Mouse (Mus musculus): ENCODE data around the gene Mical2.

The Mical2 gene

GRCm38 (mm10) chr7:112225615-112226262 lies at the start of gene Mical2:
TSS of gene Mical2 (plus strand) at chr7:112225856.
- DNase-seq (ENCODE audit: low spot score), result peak; percentile 87

GRCm38 (mm10) chr7:112176627-112177026 lies 49.0 kb upstream of the Mical2 start:
- no peak for DNase-seq (ENCODE audit: low spot score)

- peak; percentile 78 for DNase-seq (ENCODE audit: low spot score)
Observed at GRCm38 (mm10) chr7:112180235-112180705, 45.4 kb upstream of the Mical2 start.

GRCm38 (mm10) chr7:112183258-112183841 lies 42.3 kb upstream of the Mical2 start:
- peak; percentile 83 for DNase-seq (ENCODE audit: low spot score)

GRCm38 (mm10) chr7:112184519-112185225 lies 41.0 kb upstream of the Mical2 start:
- no peak for DNase-seq (ENCODE audit: low spot score)

GRCm38 (mm10) chr7:112185226-112185745 lies 40.4 kb upstream of the Mical2 start:
- DNase-seq (ENCODE audit: low spot score), result peak; percentile 41

GRCm38 (mm10) chr7:112186871-112187270 lies 38.8 kb upstream of the Mical2 start:
- DNase-seq (ENCODE audit: low spot score), result no peak

GRCm38 (mm10) chr7:112187536-112188459 lies 37.9 kb upstream of the Mical2 start:
- DNase-seq (ENCODE audit: low spot score), result no peak

- no peak for DNase-seq (ENCODE audit: low spot score)
Observed at GRCm38 (mm10) chr7:112192237-112192636, 33.4 kb upstream of the Mical2 start.

- DNase-seq (ENCODE audit: low spot score), result no peak
Observed at GRCm38 (mm10) chr7:112192778-112193177, 32.9 kb upstream of the Mical2 start.

- no peak for DNase-seq (ENCODE audit: low spot score)
Observed at GRCm38 (mm10) chr7:112194286-112194685, 31.4 kb upstream of the Mical2 start.

GRCm38 (mm10) chr7:112197461-112197860 lies 28.2 kb upstream of the Mical2 start:
- DNase-seq (ENCODE audit: low spot score), result no peak

GRCm38 (mm10) chr7:112199343-112199742 lies 26.3 kb upstream of the Mical2 start:
- DNase-seq (ENCODE audit: low spot score), result no peak

- no peak for DNase-seq (ENCODE audit: low spot score)
Observed at GRCm38 (mm10) chr7:112200761-112201160, 24.9 kb upstream of the Mical2 start.

- DNase-seq (ENCODE audit: low spot score), result no peak
Observed at GRCm38 (mm10) chr7:112202194-112202593, 23.5 kb upstream of the Mical2 start.

- no peak for DNase-seq (ENCODE audit: low spot score)
Observed at GRCm38 (mm10) chr7:112202843-112203242, 22.8 kb upstream of the Mical2 start.

GRCm38 (mm10) chr7:112203937-112204336 lies 21.7 kb upstream of the Mical2 start:
- no peak for DNase-seq (ENCODE audit: low spot score)

GRCm38 (mm10) chr7:112204380-112204963 lies 21.2 kb upstream of the Mical2 start:
- DNase-seq (ENCODE audit: low spot score), result no peak

- no peak for DNase-seq (ENCODE audit: low spot score)
Observed at GRCm38 (mm10) chr7:112205513-112205912, 20.1 kb upstream of the Mical2 start.

- DNase-seq (ENCODE audit: low spot score), result no peak
Observed at GRCm38 (mm10) chr7:112207717-112208116, 17.9 kb upstream of the Mical2 start.

All from ovary, postnatal 36 days (tissue).